Mouse (Mus musculus) erythroid progenitor cell, adult 5-6 weeks (primary cell): Measurements from ENCODE around the gene Nqo2. TPM values are rescaled to one million over a fixed set of nuclear protein-coding genes. Genes with fewer than 3 reads are reported as not detected.

ENCODE experiments used
- ATAC-seq: replicated peaks from 2 replicates; pipeline ENCODE4 v1.8.0; 2016; ENCODE audit warnings: moderate number of reproducible peaks, mild to moderate bottlenecking, moderate TSS enrichment, inconsistent platforms; ENCODE audit not compliant: poor library complexity, low FRiP score, severe bottlenecking
- total RNA-seq, 2 experiments: library from RNA; stranded (forward) in 1 of 2; stranded (reverse) in 1 of 2; fragments of 150-400 nt in 1 of 2; fragments of 186-747, 209-891 nt in 1 of 2; gene quantifications; 2 replicates each; pipeline versions ENCODE4 v1.2.3 to v1.2.4; 2015 to 2017; ENCODE audit warnings: low replicate concordance in 2 of 2

Nqo2 gene
- total RNA-seq, 2 experiments from 2014 or later = 1.1 to 34.0 TPM

- no peak for ATAC-seq
Observed at GRCm38 (mm10) chr13:33966574-33966973, 2.1 kb downstream of the Nqo2 start.

GRCm38 (mm10) chr13:33989625-33990024, 25.1 kb downstream of the Nqo2 start:
- ATAC-seq = no peak

- ATAC-seq = peak; percentile 76
Observed at GRCm38 (mm10) chr13:33995197-33995596, 30.7 kb downstream of the Nqo2 start.

- peak; percentile 94 for ATAC-seq
Observed at GRCm38 (mm10) chr13:34002058-34003006, 37.8 kb downstream of the Nqo2 start, which contains the start of the genes Ripk1 and Serpinb6a. TSS of gene Ripk1 (plus strand) at chr13:34002363. TSS of gene Serpinb6a (minus strand) at chr13:34002794.

GRCm38 (mm10) chr13:34003058-34003457, 38.6 kb downstream of the Nqo2 start:
- ATAC-seq = peak; percentile 46

- ATAC-seq = no peak
Observed at GRCm38 (mm10) chr13:34007234-34007633, 42.7 kb downstream of the Nqo2 start.

GRCm38 (mm10) chr13:34016927-34017569, 52.6 kb downstream of the Nqo2 start:
- no peak for ATAC-seq

GRCm38 (mm10) chr13:34018521-34018920, 54.0 kb downstream of the Nqo2 start:
- ATAC-seq = no peak

GRCm38 (mm10) chr13:34021998-34022397, 57.5 kb downstream of the Nqo2 start:
- ATAC-seq = no peak

GRCm38 (mm10) chr13:34032041-34032440, 67.6 kb downstream of the Nqo2 start:
- ATAC-seq = no peak

- ATAC-seq = no peak
Observed at GRCm38 (mm10) chr13:34035424-34035823, 70.9 kb downstream of the Nqo2 start.

GRCm38 (mm10) chr13:34036726-34037125, 72.2 kb downstream of the Nqo2 start:
- no peak for ATAC-seq

GRCm38 (mm10) chr13:34037172-34038055, 72.9 kb downstream of the Nqo2 start, which contains the start of gene Bphl:
TSS of gene Bphl (plus strand) at chr13:34037597.
- peak; percentile 99 for ATAC-seq

GRCm38 (mm10) chr13:34038056-34038432, 73.6 kb downstream of the Nqo2 start:
- no peak for ATAC-seq

Other genes with a start within 250 kb of the Nqo2 start
- gene Serpinb6e, start 121.3 kb upstream of the Nqo2 start, total RNA-seq (2015; ENCODE audit: low replicate concordance) = not detected in 2 replicates
- not detected in 2 replicates for gene Serpinb6e, start 121.3 kb upstream of the Nqo2 start, total RNA-seq (2017; ENCODE audit: low replicate concordance)
- not detected in 2 replicates for gene Serpinb6c, start 59.0 kb upstream of the Nqo2 start, total RNA-seq (2015; ENCODE audit: low replicate concordance)
- gene Serpinb6c, start 59.0 kb upstream of the Nqo2 start, total RNA-seq (2017; ENCODE audit: low replicate concordance) = not detected in 2 replicates
- 27.0 and 37.7 TPM in 2 replicates for gene Ripk1, start 37.7 kb downstream of the Nqo2 start, total RNA-seq (2015; ENCODE audit: low replicate concordance)
- 7.3 and 24.8 TPM in 2 replicates for gene Ripk1, start 37.7 kb downstream of the Nqo2 start, total RNA-seq (2017; ENCODE audit: low replicate concordance)
- gene Serpinb6a, start 38.1 kb downstream of the Nqo2 start, total RNA-seq (2015; ENCODE audit: low replicate concordance) = 25.6 and 41.1 TPM in 2 replicates
- gene Serpinb6a, start 38.1 kb downstream of the Nqo2 start, total RNA-seq (2017; ENCODE audit: low replicate concordance) = 39.3 and 39.9 TPM in 2 replicates
- 25.6 and 27.4 TPM in 2 replicates for gene Bphl, start 72.9 kb downstream of the Nqo2 start, total RNA-seq (2015; ENCODE audit: low replicate concordance)
- gene Bphl, start 72.9 kb downstream of the Nqo2 start, total RNA-seq (2017; ENCODE audit: low replicate concordance) = 2.7 and 4.7 TPM in 2 replicates
- 27.7 and 29.6 TPM in 2 replicates for gene Tubb2a, start 113.3 kb downstream of the Nqo2 start, total RNA-seq (2015; ENCODE audit: low replicate concordance)
- 27.4 and 38.5 TPM in 2 replicates for gene Tubb2a, start 113.3 kb downstream of the Nqo2 start, total RNA-seq (2017; ENCODE audit: low replicate concordance)
- gene Tubb2b, start 165.8 kb downstream of the Nqo2 start, total RNA-seq (2015; ENCODE audit: low replicate concordance) = not detected in 2 replicates
- 1.4 TPM in 1 of 2 replicates, not detected in the other for gene Tubb2b, start 165.8 kb downstream of the Nqo2 start, total RNA-seq (2017; ENCODE audit: low replicate concordance)
- 3.8 and 10.5 TPM in 2 replicates for gene Psmg4, start 198.3 kb downstream of the Nqo2 start, total RNA-seq (2015; ENCODE audit: low replicate concordance)
- gene Psmg4, start 198.3 kb downstream of the Nqo2 start, total RNA-seq (2017; ENCODE audit: low replicate concordance) = 4.4 and 36.2 TPM in 2 replicates